Comparison of ENCODE assay signal across 20 mouse cellular contexts in genomic region chr15:31880479-31880878, GRCm38 (mm10).
DNase-seq lines count a peak whose midpoint lies in the region; ATAC-seq lines count a peak whose summit lies in the region.
"Had no signal": no experiment of that assay in that cellular context is flagged by ENCODE, and none has a peak within 500 bp of the region (broad histone marks: within the 10 kb centered on the region; RNA-seq: fewer than 3 reads in every experiment).

No protein-coding gene starts in this region.

- peak; percentile 34 for DNase-seq in embryo, embryonic 10 days (ENCODE audit: low spot score)
- DNase-seq in embryo, embryonic 9.5 days (ENCODE audit: extremely low spot score) = no peak
- peak; percentile 69 for DNase-seq in adrenal gland, adult 8-10 months
- peak; percentile 54 for DNase-seq in limb, embryonic 10.5 days (ENCODE audit: low spot score)
- DNase-seq in liver, embryonic 11.5 days (ENCODE audit: low spot score) = no peak
- no peak for DNase-seq in right cerebral cortex, adult 18-20 months
- DNase-seq in spleen, postnatal 4 days (ENCODE audit: low spot score in 2 of 2) = no peak
- DNase-seq: cerebellum, adult 11 months; gastrocnemius, postnatal 36 days; heart, postnatal 14 days; liver, postnatal 0 days; lung, postnatal 14 days; thymus, postnatal 14 days had no signal

- H3K27me3 ChIP-seq in kidney, embryonic 15.5 days = peaks cover 31% of the 10 kb centered on the region; the same call in 1 of the 2 replicates
- H3K27me3 ChIP-seq in limb, embryonic 10.5 days (ENCODE audit: low read depth, poor library complexity, severe bottlenecking) = peaks cover 5% of the 10 kb centered on the region; the same call in 1 of the 2 replicates
- H3K27me3 ChIP-seq in liver, embryonic 11.5 days (replicated peaks; ENCODE audit: control insufficient read depth, insufficient read depth, low read length) = no peaks in the 10 kb centered on the region
- H3K27me3 ChIP-seq: forebrain, embryonic 12.5 days; limb, embryonic 15.5 days; megakaryocyte, embryonic 14.5 days; neural tube, embryonic 12.5 days had no signal

- H3K9me3 ChIP-seq in kidney, embryonic 15.5 days (replicated peaks) = no peaks in the 10 kb centered on the region
- no peaks in the 10 kb centered on the region for H3K9me3 ChIP-seq in limb, embryonic 10.5 days (replicated peaks)
- no peaks in the 10 kb centered on the region for H3K9me3 ChIP-seq in liver, embryonic 11.5 days (ENCODE audit: control insufficient read depth, low read length)
- H3K9me3 ChIP-seq: forebrain, embryonic 12.5 days; heart, embryonic 10.5 days; limb, embryonic 15.5 days; neural tube, embryonic 12.5 days had no signal

- no peak overlapping the region for H3K4me3 ChIP-seq in kidney, embryonic 15.5 days (replicated peaks)
- H3K4me3 ChIP-seq in limb, embryonic 10.5 days = no peak overlapping the region
- H3K4me3 ChIP-seq in liver, embryonic 11.5 days (ENCODE audit: low read depth, low read length) = no peak overlapping the region
- H3K4me3 ChIP-seq: forebrain, embryonic 12.5 days; heart, embryonic 10.5 days; limb, embryonic 15.5 days; megakaryocyte, embryonic 14.5 days; neural tube, embryonic 12.5 days had no signal

- H3K36me3 ChIP-seq in kidney, embryonic 15.5 days = no peaks in the 10 kb centered on the region
- no peaks in the 10 kb centered on the region for H3K36me3 ChIP-seq in limb, embryonic 10.5 days
- H3K36me3 ChIP-seq in liver, embryonic 11.5 days (ENCODE audit: control insufficient read depth, insufficient read depth, low read length) = no peaks in the 10 kb centered on the region
- H3K36me3 ChIP-seq: forebrain, embryonic 12.5 days; heart, embryonic 10.5 days; limb, embryonic 15.5 days; neural tube, embryonic 12.5 days had no signal

- H3K9ac ChIP-seq in kidney, embryonic 15.5 days = no peak overlapping the region
- no peak overlapping the region for H3K9ac ChIP-seq in liver, embryonic 11.5 days (ENCODE audit: low read depth, low read length)
- H3K9ac ChIP-seq: forebrain, embryonic 12.5 days; limb, embryonic 15.5 days; liver, postnatal 0 days; neural tube, embryonic 12.5 days had no signal

- 22% methylated on average over 9 of the region's 9 CpGs for whole genome bisulfite sequencing in kidney, embryonic 15.5 days
- WGBS in limb, embryonic 10.5 days = 52% methylated on average over 9 of the region's 9 CpGs
- 80% methylated on average over 9 of the region's 9 CpGs for WGBS in liver, embryonic 11.5 days

- no peak overlapping the region for H3K27ac ChIP-seq in kidney, embryonic 15.5 days
- no peak overlapping the region for H3K27ac ChIP-seq in limb, embryonic 10.5 days
- no peak overlapping the region for H3K27ac ChIP-seq in liver, embryonic 11.5 days (ENCODE audit: low read depth, low read length)
- H3K27ac ChIP-seq: forebrain, embryonic 12.5 days; heart, embryonic 10.5 days; limb, embryonic 15.5 days; neural tube, embryonic 12.5 days had no signal

- ATAC-seq in kidney, embryonic 15.5 days (replicated peaks; ENCODE audit: low FRiP score) = peak; percentile 87
- ATAC-seq in liver, embryonic 11.5 days (replicated peaks; ENCODE audit: low FRiP score) = no peak
- ATAC-seq: intestine, postnatal 0 days; liver, postnatal 0 days had no signal

- no peak overlapping the region for H3K4me2 ChIP-seq in kidney, embryonic 15.5 days
- H3K4me2 ChIP-seq in liver, embryonic 11.5 days = no peak overlapping the region
- H3K4me2 ChIP-seq: forebrain, embryonic 12.5 days; limb, embryonic 15.5 days; neural tube, embryonic 12.5 days had no signal

- peaks cover 26% of the 10 kb centered on the region for H3K4me1 ChIP-seq in kidney, embryonic 15.5 days
- peaks cover 21% of the 10 kb centered on the region for H3K4me1 ChIP-seq in limb, embryonic 10.5 days
- no peaks in the 10 kb centered on the region for H3K4me1 ChIP-seq in liver, embryonic 11.5 days (replicated peaks; ENCODE audit: control insufficient read depth, insufficient read depth, low read length)
- H3K4me1 ChIP-seq: forebrain, embryonic 12.5 days; heart, embryonic 10.5 days; limb, embryonic 15.5 days; megakaryocyte, embryonic 14.5 days; neural tube, embryonic 12.5 days had no signal

Comparison
In these comparisons a context has a peak if more than half of its experiments do, and no peak if none do; other contexts are left out.
1. DNase-seq: peak in embryo, embryonic 10 days (single experiment), adrenal gland, adult 8-10 months (single experiment) and limb, embryonic 10.5 days (single experiment); none in embryo, embryonic 9.5 days (single experiment), liver, embryonic 11.5 days (single experiment), right cerebral cortex, adult 18-20 months (single experiment) and spleen, postnatal 4 days (0 of 2).